Mouse (Mus musculus) myocyte (in vitro differentiated cells): ENCODE measurements around the gene Pik3r5. TPM values are rescaled to one million over a fixed set of nuclear protein-coding genes. Genes with fewer than 3 reads are reported as not detected.
A peak's percentile ranks its signal among the peaks of the same experiment; 100 is the strongest.

Source experiments
- H3K27me3 ChIP-seq: one replicate; pipeline ENCODE4 v1.6.1; 2011; ENCODE audit not compliant: control insufficient read depth, insufficient read depth, insufficient read length
- H3K36me3 ChIP-seq: one replicate; pipeline ENCODE4 v1.6.1; 2011; ENCODE audit not compliant: control insufficient read depth, insufficient read depth
- H3K4me2 ChIP-seq: one replicate; pipeline ENCODE4 v1.6.1; 2011; ENCODE audit warnings: low read depth, control low read depth
- H3K4me3 ChIP-seq: one replicate; pipeline ENCODE4 v1.5.1; 2011; ENCODE audit warnings: mild to moderate bottlenecking, control low read depth, moderate library complexity
- H3K79me2 ChIP-seq: one replicate; pipeline ENCODE4 v1.6.1; 2011; ENCODE audit not compliant: control insufficient read depth, insufficient read depth
- H3ac ChIP-seq: one replicate; pipeline ENCODE4 v1.6.1; 2011; ENCODE audit not compliant: control insufficient read depth, insufficient read length
- CEBPB ChIP-seq: IDR thresholded peaks from 2 replicates; pipeline ENCODE4 v1.6.1; 2011; ENCODE audit warnings: mild to moderate bottlenecking, moderate library complexity; ENCODE audit not compliant: poor library complexity, insufficient read depth, severe bottlenecking
- E2F4 ChIP-seq: IDR thresholded peaks from one replicate; pipeline ENCODE4 v1.6.1; 2011; ENCODE audit warnings: mild to moderate bottlenecking, control low read depth, moderate library complexity; ENCODE audit not compliant: insufficient read depth
- MAX ChIP-seq: IDR thresholded peaks from one replicate; pipeline ENCODE4 v1.6.1; 2011; ENCODE audit warnings: low read depth, mild to moderate bottlenecking, control low read depth
- MYOD1 ChIP-seq, 3 experiments: IDR thresholded peaks; one replicate each; pipeline ENCODE4 v1.6.1; 2011; ENCODE audit warnings: control low read depth in 2 of 3, low read depth in 2 of 3, mild to moderate bottlenecking in 2 of 3, moderate library complexity in 1 of 3; ENCODE audit not compliant: insufficient read length in 2 of 3, control insufficient read depth in 1 of 3
- MYOG ChIP-seq, 3 experiments: IDR thresholded peaks; one replicate each; pipeline ENCODE4 v1.6.1; 2011; ENCODE audit warnings: control low read depth in 2 of 3, low read depth in 2 of 3, mild to moderate bottlenecking in 2 of 3; ENCODE audit not compliant: insufficient read length in 2 of 3, control insufficient read depth in 1 of 3, insufficient read depth in 1 of 3
- POLR2A ChIP-seq: IDR thresholded peaks from one replicate; pipeline ENCODE4 v1.6.1; 2011; ENCODE audit warnings: low read depth, mild to moderate bottlenecking, control low read depth, moderate library complexity; ENCODE audit not compliant: insufficient read length
- POLR2AphosphoS2 ChIP-seq: IDR thresholded peaks from one replicate; pipeline ENCODE4 v1.6.1; 2011; ENCODE audit warnings: low read depth, control low read depth; ENCODE audit not compliant: insufficient read length
- REST ChIP-seq: IDR thresholded peaks from one replicate; pipeline ENCODE4 v1.6.1; 2011; ENCODE audit warnings: mild to moderate bottlenecking, control low read depth, moderate library complexity; ENCODE audit not compliant: insufficient read depth, insufficient read length
- SRF ChIP-seq: IDR thresholded peaks from one replicate; pipeline ENCODE4 v1.6.1; 2011; ENCODE audit warnings: low read depth; ENCODE audit not compliant: control insufficient read depth, insufficient read length
- TCF12 ChIP-seq: IDR thresholded peaks from one replicate; pipeline ENCODE4 v1.6.1; 2011; ENCODE audit warnings: mild to moderate bottlenecking, control low read depth; ENCODE audit not compliant: poor library complexity, insufficient read depth, severe bottlenecking
- TCF3 ChIP-seq: IDR thresholded peaks from one replicate; pipeline ENCODE4 v1.6.1; 2011; ENCODE audit warnings: low read depth, control low read depth; ENCODE audit not compliant: insufficient read length
- USF1 ChIP-seq: IDR thresholded peaks from one replicate; pipeline ENCODE4 v1.6.1; 2011; ENCODE audit warnings: low read depth, mild to moderate bottlenecking, control low read depth, moderate library complexity
- polyA plus RNA-seq: library from polyadenylated mRNA; unstranded; fragments of >200 nt; fragmentation: generic; extraction: Trizol; gene quantifications from one replicate; pipeline ENCODE4 v1.2.1, GENCODE M21; 2012; ENCODE audit warnings: missing spikeins

Gene Pik3r5
- polyA plus RNA-seq, 1 experiment: 0.22 TPM

DNA sequence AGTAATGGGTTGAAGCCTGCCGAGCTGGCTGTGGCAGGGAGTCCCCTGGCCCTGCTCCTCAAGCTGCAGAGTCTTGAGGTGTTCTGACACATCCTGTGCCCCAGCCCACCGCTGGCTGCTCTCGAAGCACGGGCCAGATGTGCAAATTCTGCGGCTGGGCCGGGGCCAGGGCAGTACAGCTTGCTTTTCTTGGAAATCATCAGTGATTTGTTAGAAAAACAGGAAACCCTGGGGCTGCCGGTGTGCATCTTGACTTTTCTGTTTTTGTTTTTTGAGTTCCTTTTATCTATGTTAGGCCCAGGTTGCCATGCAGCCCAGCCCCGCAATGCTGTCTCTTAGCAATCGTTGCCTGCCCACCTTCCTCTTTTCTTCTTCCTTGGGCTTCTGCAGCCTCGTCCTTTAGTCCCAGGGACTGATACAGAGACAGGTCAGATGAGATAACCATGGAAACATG, 19.4 kb downstream of the Pik3r5 start:
- Histone ChIP-seq H3K4me3 (no peak overlapping the region), H3K79me2 (no peaks in the 10 kb centered on the region), H3K4me2 (no peak overlapping the region), H3K36me3 (no peaks in the 10 kb centered on the region), H3K27me3 (no peaks in the 10 kb centered on the region), H3ac (no peak overlapping the region)
- TF ChIP-seq USF1: no peak
- no peak for TF ChIP-seq CEBPB

DNA sequence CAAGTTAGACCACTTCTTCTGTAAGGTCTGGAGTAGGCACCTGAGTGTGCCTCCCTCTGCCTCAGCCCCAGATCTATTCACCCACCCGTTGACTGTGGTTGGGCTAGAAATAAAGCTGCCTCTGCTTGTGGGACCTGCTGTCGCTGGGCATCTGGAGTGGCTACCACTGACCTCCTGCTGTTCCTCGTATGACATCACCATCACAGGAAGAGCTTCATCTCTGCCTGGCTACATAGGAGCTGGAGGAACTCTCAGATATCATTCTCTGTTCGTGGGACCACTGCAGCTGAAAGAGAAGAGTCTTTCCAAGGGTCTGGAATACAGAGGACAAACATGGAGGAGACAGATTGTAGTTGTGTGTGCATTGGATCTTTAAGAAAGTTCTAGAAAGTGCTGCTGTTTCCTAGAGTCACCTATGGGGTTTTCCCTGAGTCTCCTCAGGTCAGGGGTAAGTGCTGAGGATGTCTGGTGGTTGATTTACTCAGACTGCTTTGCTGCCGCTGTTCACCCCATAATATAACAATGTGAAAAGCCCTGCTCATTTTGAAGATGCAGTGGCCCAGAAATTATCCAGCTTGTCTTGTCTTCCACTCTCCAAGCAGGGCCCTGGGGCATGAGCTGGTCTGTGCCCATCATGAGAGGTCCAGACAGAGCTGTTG, 20.0 kb downstream of the Pik3r5 start:
- Histone ChIP-seq H3K27me3 (no peaks in the 10 kb centered on the region), H3K36me3 (no peaks in the 10 kb centered on the region), H3K4me2 (no peak overlapping the region), H3ac (no peak overlapping the region), H3K79me2 (no peaks in the 10 kb centered on the region), H3K4me3 (no peak overlapping the region)
- no peak for TF ChIP-seq TCF3
- TF ChIP-seq MAX: no peak
- TF ChIP-seq E2F4: no peak
- TF ChIP-seq MYOD1 (IDR thresholded peaks at IDR 0.05; ENCODE audit: control insufficient read depth in 1 of 3, insufficient read length in 2 of 3, low read depth in 2 of 3): no peak
- TF ChIP-seq REST: no peak
- no peak for TF ChIP-seq TCF12
- no peak for TF ChIP-seq CEBPB
- TF ChIP-seq SRF: no peak
- TF ChIP-seq USF1: no peak
- TF ChIP-seq MYOG (IDR thresholded peaks at IDR 0.05; ENCODE audit: control insufficient read depth in 1 of 3, insufficient read depth in 1 of 3, insufficient read length in 2 of 3, low read depth in 2 of 3): no peak
- no peak for TF ChIP-seq POLR2A
- no peak for TF ChIP-seq POLR2AphosphoS2

DNA sequence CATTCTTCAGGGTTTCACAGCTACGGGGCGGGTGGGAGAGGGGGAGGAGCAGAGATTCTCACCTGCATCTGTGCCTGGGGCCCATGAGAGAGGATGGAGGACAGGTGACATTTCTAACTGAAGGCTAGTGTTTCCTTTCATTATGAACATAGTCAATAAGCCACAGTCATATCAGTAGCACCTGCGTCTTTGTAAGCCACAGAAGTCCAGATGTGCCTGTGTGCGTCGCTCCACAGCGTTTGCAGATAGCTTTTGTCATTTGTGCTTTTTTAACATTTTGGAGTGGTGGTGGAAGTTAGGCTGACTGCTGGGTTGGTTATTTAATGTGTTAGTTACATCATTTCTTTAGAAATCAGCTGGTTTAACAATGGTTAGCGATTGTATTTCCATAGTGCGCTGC, 20.8 kb downstream of the Pik3r5 start:
- Histone ChIP-seq H3K27me3 (no peaks in the 10 kb centered on the region), H3K79me2 (no peaks in the 10 kb centered on the region), H3ac (no peak overlapping the region), H3K4me3 (no peak overlapping the region), H3K36me3 (no peaks in the 10 kb centered on the region), H3K4me2 (no peak overlapping the region)
- TF ChIP-seq TCF12: no peak
- no peak for TF ChIP-seq REST
- TF ChIP-seq POLR2AphosphoS2: no peak
- TF ChIP-seq CEBPB: no peak
- no peak for TF ChIP-seq MYOD1 (IDR thresholded peaks at IDR 0.05; ENCODE audit: control insufficient read depth in 1 of 3, insufficient read length in 2 of 3, low read depth in 2 of 3)
- TF ChIP-seq E2F4: no peak
- TF ChIP-seq SRF: no peak
- no peak for TF ChIP-seq POLR2A
- no peak for TF ChIP-seq MYOG (IDR thresholded peaks at IDR 0.05; ENCODE audit: control insufficient read depth in 1 of 3, insufficient read depth in 1 of 3, insufficient read length in 2 of 3, low read depth in 2 of 3)
- no peak for TF ChIP-seq MAX

- H3K4me2 ChIP-seq: no peak overlapping the region
- H3K36me3 ChIP-seq: no peaks in the 10 kb centered on the region
- TF ChIP-seq REST (no peak), POLR2A (no peak), MAX (no peak), TCF3 (no peak), USF1 (no peak), MYOD1 (IDR thresholded peaks at IDR 0.05; ENCODE audit: control insufficient read depth in 1 of 3, insufficient read length in 2 of 3, low read depth in 2 of 3) (no peak), MYOG (IDR thresholded peaks at IDR 0.05; ENCODE audit: control insufficient read depth in 1 of 3, insufficient read depth in 1 of 3, insufficient read length in 2 of 3, low read depth in 2 of 3) (no peak), TCF12 (no peak), CEBPB (no peak), E2F4 (no peak), SRF (no peak), POLR2AphosphoS2 (no peak)
- no peaks in the 10 kb centered on the region for H3K27me3 ChIP-seq
- H3K4me3 ChIP-seq: no peak overlapping the region
- H3K79me2 ChIP-seq: no peaks in the 10 kb centered on the region
- H3ac ChIP-seq: no peak overlapping the region
These were observed 21.4 kb downstream of the Pik3r5 start for GRCm38 (mm10) chr11:68453301-68453700.

GRCm38 (mm10) chr11:68458086-68458485, 26.2 kb downstream of the Pik3r5 start:
- no peaks in the 10 kb centered on the region for H3K27me3 ChIP-seq
- no peak overlapping the region for H3K4me3 ChIP-seq
- H3K4me2 ChIP-seq: peak overlapping the region; percentile 37
- no peaks in the 10 kb centered on the region for H3K79me2 ChIP-seq
- no peak overlapping the region for H3ac ChIP-seq
- TF ChIP-seq E2F4 (no peak), MYOG (IDR thresholded peaks at IDR 0.05; ENCODE audit: control insufficient read depth in 1 of 3, insufficient read depth in 1 of 3, insufficient read length in 2 of 3, low read depth in 2 of 3) (no peak), MAX (no peak), REST (no peak), SRF (no peak), TCF12 (no peak), TCF3 (no peak), MYOD1 (IDR thresholded peaks at IDR 0.05; ENCODE audit: control insufficient read depth in 1 of 3, insufficient read length in 2 of 3, low read depth in 2 of 3) (no peak), POLR2AphosphoS2 (no peak)
- H3K36me3 ChIP-seq: no peaks in the 10 kb centered on the region
